Mouse (Mus musculus): ENCODE measurements at regions not wholly inside any gene's neighbourhood (a gene's known extent, or its start where the extent isn't known, plus 50 kb on each side); places are given as distances from the start of the nearest gene placed in this dataset.
"Not testable (repeated sequence)": the region's sequence is repeated elsewhere in the genome, so short reads cannot be mapped to it uniquely, and the experiment has no call there.

DNA sequence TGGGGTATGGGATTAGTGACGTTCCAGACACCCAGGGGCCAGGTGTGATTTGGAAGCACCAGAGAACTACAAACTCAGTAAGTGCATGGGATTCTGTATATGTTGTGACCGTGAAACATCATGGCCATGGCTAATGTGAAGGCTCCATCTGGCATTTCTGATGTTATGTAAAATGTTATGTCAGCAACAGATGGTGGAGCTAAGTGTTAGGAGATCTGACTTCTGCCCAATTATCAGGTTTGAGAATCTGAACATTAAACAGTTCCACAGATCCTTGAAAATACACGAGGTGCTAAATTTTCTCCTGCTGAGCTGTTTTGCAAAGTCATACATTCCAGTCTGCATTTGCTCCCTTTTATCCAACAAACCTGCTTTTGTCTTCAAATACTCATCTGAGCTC lies 223.6 kb upstream of the Egfl6 start:
- 60% methylated on average over 3 of the region's 3 CpGs for WGBS

DNA sequence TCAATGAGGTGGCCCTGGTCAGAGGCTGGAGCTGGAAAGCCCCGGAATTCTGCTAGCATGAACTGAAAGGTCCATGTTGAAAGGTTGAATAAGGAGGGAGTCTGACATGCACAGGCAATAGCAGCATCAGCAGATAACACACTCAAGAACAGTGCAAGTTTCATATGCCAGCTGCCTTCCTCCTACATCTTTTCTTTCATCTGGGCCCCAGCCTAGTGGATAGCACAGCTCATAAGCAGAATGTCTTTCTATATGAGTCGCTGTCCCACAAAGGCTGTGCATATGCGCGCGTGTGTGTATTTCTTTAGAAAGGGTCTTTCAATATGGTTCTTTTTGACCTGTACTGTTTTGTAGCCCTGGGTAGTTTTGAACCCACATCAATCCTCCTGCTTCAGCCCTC lies 222.7 kb upstream of the Egfl6 start:
- H3K4me3 ChIP-seq, result no peak overlapping the region
- no peak overlapping the region for H3K4me2 ChIP-seq
- no peaks in the 10 kb centered on the region for H3K4me1 ChIP-seq (replicated peaks)
- H3K27ac ChIP-seq (ENCODE audit: poor library complexity, severe bottlenecking), result no peak overlapping the region
- 79% methylated on average over 5 of the region's 5 CpGs for WGBS
- H3K36me3 ChIP-seq, result no peaks in the 10 kb centered on the region
- no peak overlapping the region for H3K9ac ChIP-seq
- H3K27me3 ChIP-seq (replicated peaks), result no peaks in the 10 kb centered on the region
- no peak for ATAC-seq (ENCODE audit: insufficient number of reproducible peaks, low FRiP score)
- H3K9me3 ChIP-seq (replicated peaks), result no peaks in the 10 kb centered on the region

More for the DNA sequence above, 223.6 kb upstream of the Egfl6 start:
- no peaks in the 10 kb centered on the region for H3K4me1 ChIP-seq (replicated peaks)
- H3K9me3 ChIP-seq (replicated peaks), result no peaks in the 10 kb centered on the region
- no peaks in the 10 kb centered on the region for H3K27me3 ChIP-seq (replicated peaks)
- no peak overlapping the region for H3K4me3 ChIP-seq
- H3K36me3 ChIP-seq, result no peaks in the 10 kb centered on the region
- no peak overlapping the region for H3K27ac ChIP-seq (ENCODE audit: poor library complexity, severe bottlenecking)
- H3K9ac ChIP-seq, result no peak overlapping the region
- ATAC-seq (ENCODE audit: insufficient number of reproducible peaks, low FRiP score), result no peak
- no peak overlapping the region for H3K4me2 ChIP-seq

DNA sequence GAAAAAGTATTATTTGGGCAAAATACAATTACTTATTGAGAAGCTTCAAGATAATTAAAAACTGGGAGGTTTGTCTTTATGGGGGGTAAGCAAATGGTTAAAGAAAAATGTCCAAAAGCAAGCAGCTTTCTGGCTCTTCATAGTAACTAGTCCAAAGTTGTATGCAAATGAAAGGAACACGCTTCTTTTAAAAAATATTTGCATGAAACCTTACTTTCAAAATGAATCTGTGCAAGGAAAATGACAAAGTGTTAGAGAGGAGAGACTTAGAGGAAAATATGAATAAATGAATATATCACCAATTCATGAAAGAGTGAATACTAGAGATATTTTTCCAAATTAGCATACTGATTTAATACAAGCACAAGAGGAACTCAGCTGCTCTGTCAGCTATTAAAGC lies 220.4 kb upstream of the Egfl6 start:
- Histone ChIP-seq H3K27ac (ENCODE audit: poor library complexity, severe bottlenecking) (no peak overlapping the region), H3K27me3 (replicated peaks) (no peaks in the 10 kb centered on the region), H3K4me2 (no peak overlapping the region), H3K4me1 (replicated peaks) (no peaks in the 10 kb centered on the region), H3K4me3 (no peak overlapping the region), H3K36me3 (no peaks in the 10 kb centered on the region), H3K9me3 (replicated peaks) (no peaks in the 10 kb centered on the region), H3K9ac (no peak overlapping the region)
- 72% methylated on average over 1 of the region's 1 CpGs for WGBS
- ATAC-seq (ENCODE audit: insufficient number of reproducible peaks, low FRiP score), result no peak

DNA sequence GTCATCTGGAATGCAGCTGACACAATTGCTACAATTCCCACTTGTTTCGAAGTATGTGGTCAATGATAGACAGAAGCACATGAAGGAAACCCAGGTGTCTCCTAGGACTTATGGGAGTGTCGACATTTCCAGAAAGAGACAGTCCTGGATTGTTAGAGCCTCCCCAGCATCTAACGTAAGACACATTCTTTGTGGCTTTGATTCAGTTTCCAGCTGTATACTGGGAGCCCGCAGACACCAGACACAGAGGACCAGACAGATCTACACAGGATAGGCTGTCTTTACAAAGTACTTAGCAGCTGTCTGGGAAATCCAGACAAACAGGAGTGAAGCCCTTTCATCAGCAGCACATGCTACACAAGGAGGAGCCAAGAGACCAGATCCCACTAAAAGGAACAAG lies 220.0 kb upstream of the Egfl6 start:
- 42% methylated on average over 4 of the region's 4 CpGs for WGBS
- Histone ChIP-seq H3K4me2 (no peak overlapping the region), H3K4me1 (replicated peaks) (no peaks in the 10 kb centered on the region), H3K27ac (ENCODE audit: poor library complexity, severe bottlenecking) (peak overlapping the region; percentile 8; the same call in 1 of the 2 replicates), H3K36me3 (no peaks in the 10 kb centered on the region), H3K9ac (no peak overlapping the region), H3K4me3 (no peak overlapping the region), H3K27me3 (replicated peaks) (no peaks in the 10 kb centered on the region), H3K9me3 (replicated peaks) (no peaks in the 10 kb centered on the region)
- no peak for ATAC-seq (ENCODE audit: insufficient number of reproducible peaks, low FRiP score)

DNA sequence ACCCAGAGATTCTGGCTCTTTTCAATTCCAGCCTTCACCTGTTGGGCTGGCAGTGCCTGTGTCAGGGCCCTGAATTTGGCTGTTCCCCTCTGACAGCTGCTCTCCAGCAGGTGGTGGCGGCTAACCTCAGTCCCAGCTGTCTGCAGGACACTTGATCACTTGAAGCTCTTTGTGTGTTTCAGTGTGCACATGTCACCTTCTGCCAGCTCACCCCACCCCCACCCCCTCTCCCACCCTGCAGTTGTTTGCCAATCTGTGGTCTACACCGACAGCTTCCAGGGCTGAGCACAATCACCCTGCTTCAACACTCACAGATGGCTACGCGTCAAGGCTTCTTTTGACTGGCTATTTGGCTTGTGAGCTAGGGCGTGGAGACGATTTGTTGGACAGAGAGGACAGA lies 217.7 kb upstream of the Egfl6 start:
- H3K36me3 ChIP-seq, result no peaks in the 10 kb centered on the region
- WGBS, result 43% methylated on average over 6 of the region's 6 CpGs
- H3K4me3 ChIP-seq, result no peak overlapping the region
- H3K9me3 ChIP-seq (replicated peaks), result no peaks in the 10 kb centered on the region
- no peak overlapping the region for H3K27ac ChIP-seq (ENCODE audit: poor library complexity, severe bottlenecking)
- no peaks in the 10 kb centered on the region for H3K27me3 ChIP-seq (replicated peaks)
- no peak for ATAC-seq (ENCODE audit: insufficient number of reproducible peaks, low FRiP score)
- H3K4me2 ChIP-seq, result no peak overlapping the region
- no peaks in the 10 kb centered on the region for H3K4me1 ChIP-seq (replicated peaks)
- H3K9ac ChIP-seq, result no peak overlapping the region

DNA sequence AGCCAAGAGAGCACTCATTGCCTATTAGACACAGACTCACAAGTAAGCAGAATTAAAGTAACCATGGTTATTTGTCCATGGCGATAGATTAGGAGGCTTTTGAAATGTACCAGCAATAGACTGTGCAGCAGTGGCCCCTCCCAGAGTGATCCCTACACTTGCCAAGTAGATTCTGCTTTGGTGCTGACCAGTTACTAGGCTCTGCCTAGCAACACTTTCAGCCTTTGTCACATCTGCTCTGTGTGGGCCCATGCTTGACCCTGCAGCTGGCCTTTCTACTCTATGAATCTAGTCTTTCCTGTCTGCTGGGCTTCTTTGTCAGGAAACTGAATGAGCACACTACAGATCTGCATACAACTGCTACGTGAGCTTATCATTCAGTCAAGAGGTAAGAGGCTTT lies 215.5 kb upstream of the Egfl6 start:
- 59% methylated on average over 2 of the region's 2 CpGs for WGBS
- H3K4me3 ChIP-seq, result no peak overlapping the region
- ATAC-seq (ENCODE audit: insufficient number of reproducible peaks, low FRiP score), result no peak

DNA sequence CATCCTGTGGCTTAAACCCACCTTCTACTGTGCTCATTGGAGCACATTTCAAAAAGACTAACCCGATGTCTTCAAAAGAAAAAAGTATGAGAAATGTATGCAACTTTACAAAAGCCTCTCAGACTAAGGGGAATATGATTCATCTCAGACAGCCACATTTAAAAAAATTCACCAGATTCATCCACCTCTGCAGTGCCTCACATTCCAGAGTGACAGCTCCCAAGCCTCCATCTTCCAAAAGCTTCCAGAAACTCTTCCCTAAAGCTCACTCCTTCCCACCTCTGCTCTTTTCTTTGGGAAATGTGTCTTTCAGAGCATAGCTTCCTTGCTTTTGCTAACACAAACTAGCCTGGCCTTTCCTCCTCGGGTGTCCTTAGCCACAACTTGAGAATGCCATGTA lies 210.1 kb upstream of the Egfl6 start:
- no peaks in the 10 kb centered on the region for H3K36me3 ChIP-seq
- H3K4me3 ChIP-seq, result no peak overlapping the region
- no peak for ATAC-seq (ENCODE audit: insufficient number of reproducible peaks, low FRiP score)
- no peaks in the 10 kb centered on the region for H3K4me1 ChIP-seq (replicated peaks)
- H3K9me3 ChIP-seq (replicated peaks), result no peaks in the 10 kb centered on the region
- no peaks in the 10 kb centered on the region for H3K27me3 ChIP-seq (replicated peaks)
- no peak overlapping the region for H3K4me2 ChIP-seq
- H3K27ac ChIP-seq (ENCODE audit: poor library complexity, severe bottlenecking), result no peak overlapping the region
- 52% methylated on average over 2 of the region's 2 CpGs for whole genome bisulfite sequencing
- no peak overlapping the region for H3K9ac ChIP-seq

More for the DNA sequence above, 215.5 kb upstream of the Egfl6 start:
- H3K4me2 ChIP-seq, result no peak overlapping the region
- no peaks in the 10 kb centered on the region for H3K36me3 ChIP-seq
- no peaks in the 10 kb centered on the region for H3K9me3 ChIP-seq (replicated peaks)
- no peaks in the 10 kb centered on the region for H3K4me1 ChIP-seq (replicated peaks)
- no peak overlapping the region for H3K27ac ChIP-seq (ENCODE audit: poor library complexity, severe bottlenecking)
- H3K27me3 ChIP-seq (replicated peaks), result no peaks in the 10 kb centered on the region
- no peak overlapping the region for H3K9ac ChIP-seq

DNA sequence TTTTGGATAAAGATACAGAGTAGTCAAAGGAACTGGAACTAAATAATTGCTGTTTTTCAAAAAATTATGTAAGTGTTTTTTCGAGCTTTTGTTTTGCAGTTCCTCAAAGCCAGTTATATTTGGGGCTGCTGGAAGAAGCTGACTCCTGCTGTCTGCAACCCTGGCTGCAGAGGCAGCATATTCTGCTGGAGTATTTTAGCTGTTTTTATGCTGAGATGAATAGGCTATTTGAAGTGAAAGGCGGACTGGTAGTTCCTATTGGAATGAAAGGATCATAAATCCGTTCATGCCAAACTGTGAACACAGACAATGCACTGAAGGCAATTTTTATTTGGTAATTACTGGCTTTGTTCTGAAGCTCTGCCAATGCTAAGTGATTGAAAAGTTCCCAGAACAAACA lies 203.5 kb upstream of the Egfl6 start:
- no peaks in the 10 kb centered on the region for H3K36me3 ChIP-seq
- H3K4me1 ChIP-seq (replicated peaks), result no peaks in the 10 kb centered on the region
- no peak overlapping the region for H3K4me3 ChIP-seq
- H3K9ac ChIP-seq, result no peak overlapping the region
- H3K27ac ChIP-seq (ENCODE audit: poor library complexity, severe bottlenecking), result no peak overlapping the region
- WGBS, result 81% methylated on average over 3 of the region's 3 CpGs
- no peaks in the 10 kb centered on the region for H3K27me3 ChIP-seq (replicated peaks)
- ATAC-seq (ENCODE audit: insufficient number of reproducible peaks, low FRiP score), result no peak
- H3K9me3 ChIP-seq (replicated peaks), result no peaks in the 10 kb centered on the region
- H3K4me2 ChIP-seq, result no peak overlapping the region

DNA sequence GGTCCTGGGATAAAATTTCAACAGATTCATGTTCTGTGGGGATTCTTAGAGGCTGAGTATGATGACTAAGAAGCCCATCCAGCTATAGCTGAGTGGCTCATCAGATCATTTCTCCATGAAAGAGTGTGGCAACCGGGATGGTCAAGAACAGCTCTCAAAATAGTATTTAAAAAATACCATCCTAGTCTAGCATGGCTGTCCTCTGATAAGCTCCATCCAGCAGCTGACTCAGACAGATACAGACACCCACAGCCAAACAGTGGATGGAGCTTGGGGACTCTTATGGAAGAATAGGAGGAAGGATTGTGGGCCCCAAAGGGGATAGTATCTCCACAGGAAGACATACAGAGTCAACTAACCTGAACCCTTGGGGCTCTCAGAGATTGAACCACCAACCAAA lies 201.6 kb upstream of the Egfl6 start:
- 50% methylated on average over 1 of the region's 1 CpGs for WGBS
- H3K36me3 ChIP-seq; H3K4me3 ChIP-seq; H3K9me3 ChIP-seq (replicated peaks); H3K9ac ChIP-seq; H3K27me3 ChIP-seq (replicated peaks); ATAC-seq (ENCODE audit: insufficient number of reproducible peaks, low FRiP score); H3K4me2 ChIP-seq; H3K4me1 ChIP-seq (replicated peaks); H3K27ac ChIP-seq (ENCODE audit: poor library complexity, severe bottlenecking): not testable (repeated sequence)

DNA sequence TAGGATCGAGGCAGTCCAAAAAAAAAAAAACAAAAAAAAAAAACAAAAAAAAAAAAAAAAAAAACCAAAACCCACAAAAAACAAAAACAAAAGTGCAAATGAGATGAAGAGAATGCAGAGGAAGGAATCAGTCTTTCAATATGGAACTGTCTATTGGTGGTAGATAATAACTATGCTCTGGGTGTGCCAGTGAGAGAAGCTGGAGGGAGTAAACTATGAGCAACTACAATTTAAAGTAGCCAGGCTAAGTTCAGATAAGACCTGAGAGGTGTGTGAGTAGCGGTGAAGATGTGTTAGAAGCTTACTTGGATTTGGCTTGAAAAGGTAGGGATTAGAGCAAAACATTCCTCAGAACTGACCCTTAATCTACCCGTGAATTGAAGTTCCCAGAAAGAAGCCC lies 200.1 kb upstream of the Egfl6 start:
- H3K27me3 ChIP-seq (replicated peaks), result no peaks in the 10 kb centered on the region
- no peak overlapping the region for H3K27ac ChIP-seq (ENCODE audit: poor library complexity, severe bottlenecking)
- H3K4me3 ChIP-seq, result no peak overlapping the region
- no peak for ATAC-seq (ENCODE audit: insufficient number of reproducible peaks, low FRiP score)
- H3K36me3 ChIP-seq, result no peaks in the 10 kb centered on the region
- H3K4me2 ChIP-seq, result no peak overlapping the region
- no peaks in the 10 kb centered on the region for H3K9me3 ChIP-seq (replicated peaks)
- H3K9ac ChIP-seq, result no peak overlapping the region
- WGBS, result 66% methylated on average over 3 of the region's 3 CpGs
- no peaks in the 10 kb centered on the region for H3K4me1 ChIP-seq (replicated peaks)

DNA sequence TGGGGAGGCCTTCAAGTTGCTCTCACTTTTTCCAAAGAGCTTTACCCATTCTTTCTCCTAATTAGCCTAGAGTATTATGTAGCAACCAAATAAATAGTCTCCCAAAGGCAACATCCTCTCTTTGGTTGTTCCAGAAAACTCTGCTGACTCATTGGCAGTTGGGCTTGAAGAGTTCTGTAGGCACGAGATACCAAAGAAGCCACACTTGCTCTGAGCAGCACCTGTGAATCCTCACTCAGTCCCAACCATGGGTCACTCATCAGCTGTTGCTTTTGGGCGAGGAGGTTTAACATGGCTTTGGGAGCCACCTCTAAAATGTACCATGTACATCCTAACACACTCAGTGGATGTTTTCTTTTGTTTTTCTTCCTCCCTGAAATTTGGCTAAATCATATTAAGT lies 197.9 kb upstream of the Egfl6 start:
- Histone ChIP-seq H3K36me3 (no peaks in the 10 kb centered on the region), H3K4me2 (no peak overlapping the region), H3K9ac (no peak overlapping the region), H3K4me3 (no peak overlapping the region), H3K27me3 (replicated peaks) (no peaks in the 10 kb centered on the region), H3K27ac (ENCODE audit: poor library complexity, severe bottlenecking) (no peak overlapping the region), H3K4me1 (replicated peaks) (no peaks in the 10 kb centered on the region), H3K9me3 (replicated peaks) (no peaks in the 10 kb centered on the region)
- ATAC-seq (ENCODE audit: insufficient number of reproducible peaks, low FRiP score), result no peak
- WGBS, result 69% methylated on average over 2 of the region's 2 CpGs

DNA sequence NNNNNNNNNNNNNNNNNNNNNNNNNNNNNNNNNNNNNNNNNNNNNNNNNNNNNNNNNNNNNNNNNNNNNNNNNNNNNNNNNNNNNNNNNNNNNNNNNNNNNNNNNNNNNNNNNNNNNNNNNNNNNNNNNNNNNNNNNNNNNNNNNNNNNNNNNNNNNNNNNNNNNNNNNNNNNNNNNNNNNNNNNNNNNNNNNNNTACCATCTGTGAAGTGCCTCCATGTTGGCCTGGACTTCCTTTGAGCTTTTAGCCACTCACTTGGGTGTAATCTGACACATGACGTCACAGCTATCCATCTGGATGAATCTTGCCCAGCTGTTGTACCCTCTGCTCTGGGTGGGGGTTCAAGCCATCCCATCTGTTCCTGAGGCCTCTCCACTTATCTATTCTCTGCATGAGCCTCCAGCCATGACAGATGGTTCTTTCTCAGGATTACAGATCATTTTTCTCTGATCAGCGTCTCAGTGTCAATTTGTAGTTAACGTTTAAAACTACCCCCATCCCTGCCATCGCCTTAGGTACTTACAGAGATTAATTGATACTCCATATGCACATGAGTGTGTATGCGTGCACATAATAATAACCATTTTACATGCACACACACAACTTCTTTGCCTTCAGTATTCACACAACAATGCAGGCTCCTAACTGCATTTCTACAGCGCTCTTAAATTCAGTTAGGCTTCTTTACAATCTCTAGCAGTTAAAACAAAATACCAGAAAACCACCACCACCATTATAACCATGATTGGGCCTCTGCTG lies 194.0 kb upstream of the Egfl6 start:
- no peaks in the 10 kb centered on the region for H3K36me3 ChIP-seq
- H3K4me2 ChIP-seq, result no peak overlapping the region
- H3K27me3 ChIP-seq (replicated peaks), result no peaks in the 10 kb centered on the region
- H3K9ac ChIP-seq, result no peak overlapping the region
- H3K9me3 ChIP-seq (replicated peaks), result no peaks in the 10 kb centered on the region
- H3K4me1 ChIP-seq (replicated peaks), result no peaks in the 10 kb centered on the region
- H3K27ac ChIP-seq (ENCODE audit: poor library complexity, severe bottlenecking), result no peak overlapping the region
- no peak overlapping the region for H3K4me3 ChIP-seq
- 76% methylated on average over 6 of the region's 6 CpGs for WGBS
- no peak for ATAC-seq (ENCODE audit: insufficient number of reproducible peaks, low FRiP score)
